Mouse (Mus musculus) thymus, postnatal 14 days (tissue): ENCODE results near the gene Ttc24.

Source experiments
- DNase-seq: peaks from one replicate; pipeline ENCODE4 v3.0.0; 2021

Ttc24 gene

GRCm38 (mm10) chr3:88078204-88078603 lies at the start of gene Ttc24:
Ttc24 (minus strand) TSS chr3:88078304.
- no peak for DNase-seq

- DNase-seq, result peak; percentile 42
Observed at GRCm38 (mm10) chr3:88127636-88128035, 49.5 kb upstream of the Ttc24 start.

- DNase-seq, result no peak
Observed at GRCm38 (mm10) chr3:88126181-88126580, 48.1 kb upstream of the Ttc24 start.

- no peak for DNase-seq
Observed at GRCm38 (mm10) chr3:88125195-88125594, 47.1 kb upstream of the Ttc24 start.

GRCm38 (mm10) chr3:88121164-88122131 lies 43.3 kb upstream of the Ttc24 start:
- no peak for DNase-seq

- no peak for DNase-seq
Observed at GRCm38 (mm10) chr3:88120117-88120651, 42.1 kb upstream of the Ttc24 start.

GRCm38 (mm10) chr3:88114396-88114795 lies 36.3 kb upstream of the Ttc24 start:
- no peak for DNase-seq

GRCm38 (mm10) chr3:88109126-88109525 lies 31.0 kb upstream of the Ttc24 start:
- no peak for DNase-seq

GRCm38 (mm10) chr3:88106126-88106525 lies 28.0 kb upstream of the Ttc24 start:
- no peak for DNase-seq

- no peak for DNase-seq
Observed at GRCm38 (mm10) chr3:88102611-88103010, 24.5 kb upstream of the Ttc24 start.

- no peak for DNase-seq
Observed at GRCm38 (mm10) chr3:88102196-88102595, 24.1 kb upstream of the Ttc24 start.

- DNase-seq, result no peak
Observed at GRCm38 (mm10) chr3:88101736-88102135, 23.6 kb upstream of the Ttc24 start.

GRCm38 (mm10) chr3:88100251-88100650 lies 22.1 kb upstream of the Ttc24 start:
- DNase-seq, result no peak

GRCm38 (mm10) chr3:88097666-88098065 lies 19.6 kb upstream of the Ttc24 start:
- DNase-seq, result no peak

- DNase-seq, result no peak
Observed at GRCm38 (mm10) chr3:88094126-88094525, 16.0 kb upstream of the Ttc24 start.

- no peak for DNase-seq
Observed at GRCm38 (mm10) chr3:88090616-88091015, 12.5 kb upstream of the Ttc24 start.

GRCm38 (mm10) chr3:88090106-88090505 lies 12.0 kb upstream of the Ttc24 start:
- no peak for DNase-seq

- DNase-seq, result peak; percentile 48
Observed at GRCm38 (mm10) chr3:88087688-88088087, 9.6 kb upstream of the Ttc24 start.

GRCm38 (mm10) chr3:88085459-88085858 lies 7.4 kb upstream of the Ttc24 start:
- no peak for DNase-seq

- no peak for DNase-seq
Observed at GRCm38 (mm10) chr3:88084001-88084400, 5.9 kb upstream of the Ttc24 start.

GRCm38 (mm10) chr3:88082663-88083062 lies 4.6 kb upstream of the Ttc24 start:
- DNase-seq, result no peak

- DNase-seq, result no peak
Observed at GRCm38 (mm10) chr3:88082224-88082618, 4.1 kb upstream of the Ttc24 start.

GRCm38 (mm10) chr3:88081345-88082223 lies 3.5 kb upstream of the Ttc24 start, which contains the start of gene Iqgap3:
Iqgap3 (plus strand) TSS chr3:88081971.
- peak; percentile 86 for DNase-seq
